Mouse (Mus musculus): ENCODE results near the gene Plxnb2. TPM values are rescaled to one million over a fixed set of nuclear protein-coding genes. Genes with fewer than 3 reads are reported as not detected.

The Plxnb2 gene
- total and polyA plus RNA-seq, 3 experiments = 0.17 to 0.19 TPM; not detected in 1

- no peak overlapping the region for H3K4me3 ChIP-seq (ENCODE audit: control insufficient read depth in 1 of 2, insufficient read depth in 1 of 2, low read depth in 2 of 2, low read length in 2 of 2)
- no peaks in the 10 kb centered on the region for H3K9me3 ChIP-seq (replicated peaks; ENCODE audit: insufficient read depth, low read length)
- peaks cover 41% of the 10 kb centered on the region for H3K79me2 ChIP-seq (ENCODE audit: control insufficient read depth, insufficient read depth, low read length, poor library complexity)
- peaks cover 0 to 20% of the 10 kb centered on the region in 2 experiments; a peak in 3 of 4 replicates for H3K4me1 ChIP-seq (ENCODE audit: control insufficient read depth in 1 of 2, insufficient read depth in 2 of 2, low read length in 2 of 2)
- DNase-seq (ENCODE audit: low read depth, low spot score) = no peak
- no peak overlapping the region for H3K9ac ChIP-seq (ENCODE audit: control insufficient read depth, low read depth, low read length, poor library complexity, severe bottlenecking)
- peaks cover 0 to 14% of the 10 kb centered on the region in 2 experiments; a peak in 3 of 4 replicates for H3K36me3 ChIP-seq (ENCODE audit: control insufficient read depth in 1 of 2, insufficient read depth in 2 of 2, low read length in 2 of 2)
- H3K27ac ChIP-seq (ENCODE audit: control insufficient read depth, low read depth, low read length) = no peak overlapping the region
- no peak for TF ChIP-seq CHD1 (IDR thresholded peaks at IDR 0.05; ENCODE audit: low read depth, low read length)
- no peaks in the 10 kb centered on the region for H3K27me3 ChIP-seq (ENCODE audit: control insufficient read depth in 1 of 2, insufficient read depth in 2 of 2, low read length in 2 of 2)
Measured at GRCm38 (mm10) chr15:89123595-89123994, 57.0 kb downstream of the Plxnb2 start.

- Histone ChIP-seq H3K36me3 (ENCODE audit: control insufficient read depth in 1 of 2, insufficient read depth in 2 of 2, low read length in 2 of 2) (peaks cover 0 to 14% of the 10 kb centered on the region in 2 experiments; a peak in 3 of 4 replicates), H3K4me1 (ENCODE audit: control insufficient read depth in 1 of 2, insufficient read depth in 2 of 2, low read length in 2 of 2) (peaks cover 0 to 18% of the 10 kb centered on the region in 2 experiments; a peak in 3 of 4 replicates), H3K27ac (ENCODE audit: control insufficient read depth, low read depth, low read length) (peak within 1 kb of the TSS; percentile 6), H3K9me3 (replicated peaks; ENCODE audit: insufficient read depth, low read length) (no peaks in the 10 kb centered on the region), H3K27me3 (ENCODE audit: control insufficient read depth in 1 of 2, insufficient read depth in 2 of 2, low read length in 2 of 2) (no peaks in the 10 kb centered on the region), H3K79me2 (ENCODE audit: control insufficient read depth, insufficient read depth, low read length, poor library complexity) (peaks cover 35% of the 10 kb centered on the region), H3K9ac (ENCODE audit: control insufficient read depth, low read depth, low read length, poor library complexity, severe bottlenecking) (peak within 1 kb of the TSS; percentile 88), H3K4me3 (ENCODE audit: control insufficient read depth in 1 of 2, insufficient read depth in 1 of 2, low read depth in 2 of 2, low read length in 2 of 2) (peak within 1 kb of the TSS; percentile 61 to 87)
- DNase-seq (ENCODE audit: low read depth, low spot score) = peak; percentile 93
- no peak for TF ChIP-seq ZNF384 (IDR thresholded peaks at IDR 0.05; ENCODE audit: low read depth, low read length)
- no peak for TF ChIP-seq UBTF (IDR thresholded peaks at IDR 0.05; ENCODE audit: borderline replicate concordance, insufficient read depth, low read depth, low read length)
- no peak for TF ChIP-seq MEF2A (IDR thresholded peaks at IDR 0.05; ENCODE audit: extremely low read depth, insufficient replicate concordance, low read depth, low read length, poor library complexity, severe bottlenecking)
- peak; percentile 97 for TF ChIP-seq SIN3A (IDR thresholded peaks at IDR 0.05; ENCODE audit: low read length)
- no peak for TF ChIP-seq GATA1 (IDR thresholded peaks at IDR 0.05; ENCODE audit: low read depth, low read length)
- peak; percentile 94 for TF ChIP-seq HCFC1 (IDR thresholded peaks at IDR 0.05; ENCODE audit: low read depth, low read length)
- no peak; the same call in 1 of the 2 replicates for TF ChIP-seq KAT2A (conservative IDR thresholded peaks at IDR 0.05; ENCODE audit: low read depth, low read length)
- TF ChIP-seq ZKSCAN1 (IDR thresholded peaks at IDR 0.05; ENCODE audit: low read depth, low read length) = no peak
- TF ChIP-seq MYC (IDR thresholded peaks at IDR 0.05; ENCODE audit: low read depth, low read length) = no peak
- no peak for TF ChIP-seq USF2 (IDR thresholded peaks at IDR 0.05; ENCODE audit: borderline replicate concordance in 1 of 2, insufficient read depth in 1 of 2, low read depth in 1 of 2, low read length in 2 of 2)
- TF ChIP-seq TBP (IDR thresholded peaks at IDR 0.05; ENCODE audit: low read depth, low read length) = peak; percentile 82
- TF ChIP-seq ZMIZ1 (IDR thresholded peaks at IDR 0.05; ENCODE audit: low read depth, low read length) = peak; percentile 73; the same call in 1 of the 2 replicates
- no peak for TF ChIP-seq RAD21 (IDR thresholded peaks at IDR 0.05; ENCODE audit: low read depth, low read length)
- no peak for TF ChIP-seq ZC3H11A (IDR thresholded peaks at IDR 0.05; ENCODE audit: low read depth, low read length)
- TF ChIP-seq POLR2A (IDR thresholded peaks at IDR 0.05; ENCODE audit: control insufficient read depth in 1 of 2, insufficient read depth in 1 of 2, low read depth in 1 of 2, low read length in 2 of 2, poor library complexity in 1 of 2) = peak; percentile 91 to 93
- TF ChIP-seq MXI1 (IDR thresholded peaks at IDR 0.05; ENCODE audit: low read depth, low read length) = peak; percentile 78
- 0 out of 2 replicates have a peak, but pooled peaks have one; percentile 47 for TF ChIP-seq MAX (IDR thresholded peaks at IDR 0.05; ENCODE audit: low read length)
- no peak for TF ChIP-seq CTCF (IDR thresholded peaks at IDR 0.05 in 2 of 3, conservative IDR thresholded peaks at IDR 0.05 in 1 of 3; ENCODE audit: control insufficient read depth in 1 of 3, insufficient read depth in 1 of 3, low read depth in 2 of 3, low read length in 3 of 3, poor library complexity in 1 of 3, severe bottlenecking in 1 of 3)
- TF ChIP-seq BHLHE40 (IDR thresholded peaks at IDR 0.05; ENCODE audit: borderline replicate concordance, low read depth, low read length) = no peak
- no peak for TF ChIP-seq NRF1 (IDR thresholded peaks at IDR 0.05; ENCODE audit: insufficient read depth, low read depth, low read length, poor library complexity, severe bottlenecking)
- no peak for TF ChIP-seq TAL1 (IDR thresholded peaks at IDR 0.05; ENCODE audit: low read length)
- 0 out of 2 replicates have a peak, but pooled peaks have one; percentile 39 for TF ChIP-seq TCF12 (IDR thresholded peaks at IDR 0.05; ENCODE audit: low read depth, low read length)
- TF ChIP-seq ETS1 (IDR thresholded peaks at IDR 0.05; ENCODE audit: low read depth, low read length) = no peak; the same call in 1 of the 2 replicates
- TF ChIP-seq RCOR1 (IDR thresholded peaks at IDR 0.05; ENCODE audit: low read depth, low read length) = no peak
- no peak for TF ChIP-seq MAFK (IDR thresholded peaks at IDR 0.05; ENCODE audit: borderline replicate concordance, low read depth, low read length)
- no peak for TF ChIP-seq SMC3 (IDR thresholded peaks at IDR 0.05; ENCODE audit: low read depth, low read length)
- TF ChIP-seq CHD1 (IDR thresholded peaks at IDR 0.05; ENCODE audit: low read depth, low read length) = no peak
- TF ChIP-seq USF1 (IDR thresholded peaks at IDR 0.05; ENCODE audit: low read depth, low read length) = no peak
- TF ChIP-seq POLR2AphosphoS2 (IDR thresholded peaks at IDR 0.05; ENCODE audit: low read length) = peak; percentile 98
Measured at GRCm38 (mm10) chr15:89122649-89123366, 57.8 kb downstream of the Plxnb2 start, which contains the start of gene Tubgcp6. TSS of gene Tubgcp6 (minus strand) at chr15:89123112.

All from MEL (cell line).